Mouse (Mus musculus): ENCODE measurements around the gene Mrpl10. TPM values are rescaled to one million over a fixed set of nuclear protein-coding genes. Genes with fewer than 3 reads are reported as not detected.
A peak's percentile ranks its signal among the peaks of the same experiment; 100 is the strongest.

Gene Mrpl10
- polyA plus RNA-seq, 1 experiment from 2014 or later, result 78.8 TPM

GRCm38 (mm10) chr11:97013121-97013670 is 28.2 kb upstream of the Mrpl10 start, which contains the start of gene Sp6:
Gene Sp6, plus strand, starts transcription at chr11:97013394.
- no peak for ATAC-seq (ENCODE audit: insufficient read depth, low FRiP score, low read depth)
- 0 out of 2 replicates have a peak, but pooled peaks cover 6% of the 10 kb centered on the region for H3K4me1 ChIP-seq
- H3K27me3 ChIP-seq (replicated peaks), result peaks cover 31% of the 10 kb centered on the region
- no peak within 1 kb of the TSS for H3K27ac ChIP-seq
- H3K4me3 ChIP-seq (replicated peaks), result no peak within 1 kb of the TSS
- WGBS, result 29% methylated on average over 8 of the region's 8 CpGs
- H3K9me3 ChIP-seq, result no peaks in the 10 kb centered on the region
- no peaks in the 10 kb centered on the region for H3K36me3 ChIP-seq
- H3K9ac ChIP-seq, result no peak within 1 kb of the TSS
- no peak within 1 kb of the TSS for H3K4me2 ChIP-seq

DNA sequence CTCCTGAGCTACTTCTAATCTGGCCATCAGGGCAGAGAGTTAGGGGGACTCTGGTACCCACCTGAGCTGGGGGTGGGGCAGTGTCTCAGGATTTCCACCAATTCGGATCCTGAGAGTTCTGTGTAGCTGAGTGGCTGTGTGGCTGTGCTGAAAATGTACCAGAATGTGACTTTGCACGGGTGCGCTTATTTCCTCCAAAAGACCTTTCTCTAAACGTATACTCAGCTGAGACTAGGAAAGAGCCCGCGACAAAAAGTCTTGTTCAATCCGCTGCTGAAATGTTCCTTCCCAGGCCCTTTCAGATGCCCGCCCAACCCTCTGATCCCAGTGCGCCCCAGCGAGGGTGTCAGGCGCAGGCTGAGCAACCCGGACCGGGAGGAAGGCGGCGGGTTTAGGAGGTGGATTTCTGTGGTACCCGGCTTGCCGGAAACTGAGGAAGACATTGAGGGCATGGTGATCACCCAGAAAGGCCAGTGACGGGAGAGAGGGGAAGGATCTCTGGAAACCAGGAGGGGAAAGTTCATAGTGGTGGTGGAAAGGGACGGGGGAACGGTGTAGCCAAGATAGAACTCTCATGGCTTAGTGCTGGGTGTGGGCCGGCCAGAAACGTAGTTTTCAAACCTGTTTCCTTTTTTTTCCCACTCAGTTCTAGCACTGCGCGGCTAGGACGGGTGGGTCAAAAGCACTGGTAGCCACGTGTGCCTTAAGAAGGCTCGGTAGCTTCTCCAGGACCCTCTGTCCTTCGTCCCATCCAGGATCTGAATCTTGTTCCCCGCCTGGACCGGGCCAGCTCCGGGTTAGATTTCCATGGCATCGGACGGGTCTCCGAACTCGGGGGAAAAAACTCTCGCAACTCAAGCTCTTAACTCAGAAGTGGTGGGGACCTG is 23.4 kb upstream of the Mrpl10 start:
- no peak for ATAC-seq (ENCODE audit: insufficient read depth, low FRiP score, low read depth)
- Histone ChIP-seq H3K36me3 (no peaks in the 10 kb centered on the region), H3K9ac (no peak overlapping the region), H3K9me3 (no peaks in the 10 kb centered on the region), H3K27ac (no peak overlapping the region), H3K4me1 (peaks cover 35% of the 10 kb centered on the region), H3K27me3 (replicated peaks) (peaks cover 66% of the 10 kb centered on the region), H3K4me3 (replicated peaks) (peak overlapping the region; percentile 42), H3K4me2 (peak overlapping the region; percentile 69)
- WGBS, result 2% methylated on average over 36 of the region's 36 CpGs

DNA sequence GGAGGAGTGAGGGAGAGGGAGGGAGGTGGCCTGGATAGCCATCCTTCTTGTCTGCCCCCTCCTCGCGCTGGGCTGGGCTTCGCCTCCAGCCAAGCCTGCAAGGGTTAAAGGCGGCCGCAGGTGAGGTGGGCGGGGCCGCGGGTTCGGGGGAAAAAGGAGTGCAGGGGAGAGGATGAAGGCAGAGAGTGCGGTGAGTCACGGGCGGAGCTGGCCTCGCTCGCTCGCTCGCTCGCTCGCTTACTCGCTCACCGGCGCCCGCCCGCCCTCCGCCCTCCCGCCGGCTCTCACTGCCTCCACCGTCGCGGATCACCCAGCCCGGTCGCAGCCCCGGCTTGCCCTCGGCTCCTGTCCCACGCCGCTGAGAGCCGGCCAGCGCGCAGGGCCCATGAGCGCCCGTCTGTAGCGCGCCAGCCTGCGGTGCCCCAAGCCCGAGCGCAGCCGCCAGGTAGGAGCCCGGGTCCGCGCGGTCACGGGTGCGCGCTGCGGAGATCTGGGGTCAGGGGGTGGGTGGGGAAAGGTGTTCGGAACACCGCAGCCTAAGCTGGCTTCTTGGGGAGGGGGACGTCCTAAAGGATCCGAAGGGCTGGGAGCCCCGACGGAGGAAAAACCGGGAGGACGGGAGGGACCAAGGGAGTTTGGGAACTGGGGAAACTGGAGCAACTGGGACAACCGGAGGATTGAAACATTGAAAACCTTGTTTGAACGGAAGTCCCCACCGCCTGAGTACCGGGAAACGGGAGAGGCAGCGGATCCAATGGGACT is 22.6 kb upstream of the Mrpl10 start:
- Histone ChIP-seq H3K4me3 (replicated peaks) (peak overlapping the region; percentile 42), H3K4me2 (peak overlapping the region; percentile 69), H3K4me1 (peaks cover 35% of the 10 kb centered on the region), H3K9ac (no peak overlapping the region), H3K9me3 (no peaks in the 10 kb centered on the region), H3K36me3 (no peaks in the 10 kb centered on the region), H3K27ac (0 out of 2 replicates have a peak overlapping the region, but pooled peaks have one; percentile 1), H3K27me3 (replicated peaks) (peaks cover 73% of the 10 kb centered on the region)
- ATAC-seq (ENCODE audit: insufficient read depth, low FRiP score, low read depth), result 0 out of 2 replicates have a peak, but pooled peaks have one; percentile 36
- WGBS, result under 1% methylated on average over 67 of the region's 68 CpGs

DNA sequence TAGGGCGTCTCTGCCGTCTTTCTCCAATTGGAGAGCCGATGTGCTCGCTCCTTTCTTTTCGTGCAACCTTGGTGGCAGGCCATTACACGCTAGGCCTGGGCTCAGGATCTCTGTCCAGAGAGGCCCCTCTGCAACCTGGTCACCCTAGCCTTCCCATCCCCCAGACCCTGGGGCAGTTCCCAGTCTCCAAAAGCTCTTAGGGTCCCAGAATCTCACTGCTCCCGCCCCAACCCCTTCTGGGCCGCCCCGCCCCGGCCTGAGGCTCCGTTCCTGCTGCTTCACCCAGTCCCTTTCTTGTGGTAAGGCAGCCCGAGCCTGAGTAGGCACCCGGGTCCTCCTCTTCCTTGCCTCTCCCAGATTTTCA is 22.0 kb upstream of the Mrpl10 start:
- peak overlapping the region; percentile 69 for H3K4me2 ChIP-seq
- H3K27me3 ChIP-seq (replicated peaks), result peaks cover 79% of the 10 kb centered on the region
- no peaks in the 10 kb centered on the region for H3K36me3 ChIP-seq
- H3K27ac ChIP-seq, result 0 out of 2 replicates have a peak overlapping the region, but pooled peaks have one; percentile 1
- no peak overlapping the region for H3K9ac ChIP-seq
- peaks cover 35% of the 10 kb centered on the region for H3K4me1 ChIP-seq
- H3K9me3 ChIP-seq, result no peaks in the 10 kb centered on the region
- peak overlapping the region; percentile 42 for H3K4me3 ChIP-seq (replicated peaks)
- WGBS, result 9% methylated on average over 13 of the region's 13 CpGs
- no peak for ATAC-seq (ENCODE audit: insufficient read depth, low FRiP score, low read depth)

DNA sequence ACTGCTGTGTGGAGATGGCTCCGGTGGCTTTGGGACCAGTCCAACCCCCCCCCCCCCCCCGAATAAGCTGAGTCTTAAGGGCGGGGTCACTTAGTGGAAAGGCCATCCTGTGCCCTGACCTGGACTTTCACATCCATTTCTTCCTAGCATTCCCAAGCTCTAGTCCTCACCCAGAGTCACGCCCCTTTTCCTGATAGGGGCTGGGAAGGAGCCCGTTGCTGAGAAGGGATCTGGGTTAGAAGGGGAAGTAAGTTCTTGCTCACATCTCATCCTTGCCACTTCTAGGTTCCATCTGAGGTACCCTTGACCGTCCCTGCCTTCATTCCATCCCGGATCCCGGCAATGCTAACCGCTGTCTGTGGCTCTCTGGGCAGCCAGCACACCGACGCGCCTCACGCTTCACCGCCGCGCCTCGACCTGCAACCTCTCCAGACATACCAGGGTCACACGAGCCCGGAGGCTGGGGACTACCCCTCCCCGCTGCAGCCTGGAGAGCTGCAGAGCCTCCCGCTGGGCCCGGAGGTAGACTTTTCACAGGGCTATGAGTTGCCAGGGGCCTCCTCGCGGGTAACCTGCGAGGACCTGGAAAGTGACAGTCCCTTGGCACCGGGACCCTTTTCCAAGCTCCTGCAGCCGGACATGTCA is 20.1 kb upstream of the Mrpl10 start:
- WGBS, result 3% methylated on average over 26 of the region's 27 CpGs
- ATAC-seq (ENCODE audit: insufficient read depth, low FRiP score, low read depth), result no peak
- Histone ChIP-seq H3K4me1 (peaks cover 47% of the 10 kb centered on the region), H3K4me2 (peak overlapping the region; percentile 95), H3K4me3 (replicated peaks) (peak overlapping the region; percentile 53), H3K9ac (no peak overlapping the region), H3K27me3 (replicated peaks) (peaks cover 71% of the 10 kb centered on the region), H3K36me3 (no peaks in the 10 kb centered on the region), H3K9me3 (no peaks in the 10 kb centered on the region), H3K27ac (no peak overlapping the region)

GRCm38 (mm10) chr11:97021873-97022484 is 19.4 kb upstream of the Mrpl10 start:
- peak overlapping the region; percentile 53 for H3K4me3 ChIP-seq (replicated peaks)
- H3K4me2 ChIP-seq, result peak overlapping the region; percentile 95
- H3K4me1 ChIP-seq, result peaks cover 48% of the 10 kb centered on the region
- H3K9ac ChIP-seq, result peak overlapping the region; percentile 40; the same call in 1 of the 2 replicates
- H3K27me3 ChIP-seq (replicated peaks), result peaks cover 63% of the 10 kb centered on the region
- no peak overlapping the region for H3K27ac ChIP-seq
- WGBS, result under 1% methylated on average over 50 of the region's 50 CpGs
- no peaks in the 10 kb centered on the region for H3K9me3 ChIP-seq
- ATAC-seq (ENCODE audit: insufficient read depth, low FRiP score, low read depth), result peak; percentile 32; the same call in 1 of the 2 replicates
- H3K36me3 ChIP-seq, result no peaks in the 10 kb centered on the region

DNA sequence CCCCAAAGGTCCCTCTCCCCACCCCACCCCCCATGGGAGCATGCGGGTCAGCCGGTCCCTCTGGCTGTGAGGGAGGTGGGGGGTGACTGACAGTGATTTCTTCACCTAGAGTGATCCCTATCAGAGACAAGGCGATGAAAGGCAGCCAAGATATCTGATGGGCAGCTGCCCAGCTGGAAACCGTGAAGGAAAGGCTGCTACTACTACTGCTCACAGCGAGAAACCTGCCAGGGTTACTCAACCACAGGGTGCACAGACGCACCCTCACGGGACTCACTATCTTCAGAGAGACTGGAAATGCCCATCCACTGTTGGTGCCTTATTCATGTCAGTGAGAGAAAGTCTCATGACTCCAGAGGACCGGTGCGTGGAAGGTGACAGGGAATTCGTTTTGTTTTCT is 16.4 kb upstream of the Mrpl10 start:
- peaks cover 41% of the 10 kb centered on the region for H3K27me3 ChIP-seq (replicated peaks)
- no peaks in the 10 kb centered on the region for H3K36me3 ChIP-seq
- no peak overlapping the region for H3K4me2 ChIP-seq
- H3K9me3 ChIP-seq, result no peaks in the 10 kb centered on the region
- no peak overlapping the region; the same call in 1 of the 2 replicates for H3K27ac ChIP-seq
- ATAC-seq (ENCODE audit: insufficient read depth, low FRiP score, low read depth), result no peak
- peaks cover 28% of the 10 kb centered on the region for H3K4me1 ChIP-seq
- H3K9ac ChIP-seq, result no peak overlapping the region
- WGBS, result 45% methylated on average over 10 of the region's 10 CpGs
- H3K4me3 ChIP-seq (replicated peaks), result no peak overlapping the region

DNA sequence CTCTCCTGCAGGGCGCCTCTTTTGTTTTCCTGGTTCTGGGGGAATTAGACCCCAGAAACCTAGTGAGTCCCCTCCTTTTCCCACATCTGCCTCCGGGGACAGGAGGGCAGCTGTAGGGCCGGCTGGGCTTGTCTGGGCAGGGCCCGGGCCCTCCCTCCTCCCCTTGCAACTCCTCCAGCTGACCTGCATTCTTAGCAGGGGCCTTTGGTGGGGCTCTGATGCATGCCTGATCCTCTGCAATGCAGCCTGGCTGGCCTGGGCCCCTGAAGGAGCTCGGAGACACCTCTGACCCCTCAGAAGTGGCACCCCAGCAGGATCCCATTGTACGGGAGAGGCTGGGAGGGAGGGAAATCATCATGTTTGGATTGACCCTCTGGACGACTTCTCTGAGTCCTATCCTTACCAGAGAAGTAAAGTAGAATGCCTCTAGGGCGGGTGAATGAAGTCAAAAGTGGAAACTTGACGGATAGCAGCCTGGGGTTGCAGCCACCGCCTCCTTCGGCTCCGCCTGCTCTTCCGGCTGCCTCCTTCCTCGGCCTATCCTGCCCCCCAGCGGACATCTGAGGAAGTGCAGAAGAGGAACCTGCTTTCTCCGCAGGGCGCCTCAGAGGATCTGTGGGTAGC is 15.5 kb upstream of the Mrpl10 start:
- peak overlapping the region; percentile 72 for H3K27ac ChIP-seq
- peak overlapping the region; percentile 30; the same call in 1 of the 2 replicates for H3K9ac ChIP-seq
- 2% methylated on average over 17 of the region's 17 CpGs for WGBS
- no peaks in the 10 kb centered on the region for H3K36me3 ChIP-seq
- H3K4me1 ChIP-seq, result peaks cover 36% of the 10 kb centered on the region
- H3K9me3 ChIP-seq, result no peaks in the 10 kb centered on the region
- H3K4me2 ChIP-seq, result peak overlapping the region; percentile 55
- H3K4me3 ChIP-seq (replicated peaks), result peak overlapping the region; percentile 23
- peaks cover 33% of the 10 kb centered on the region for H3K27me3 ChIP-seq (replicated peaks)
- ATAC-seq (ENCODE audit: insufficient read depth, low FRiP score, low read depth), result peak; percentile 27; the same call in 1 of the 2 replicates

- peak within 1 kb of the TSS; percentile 88 for H3K27ac ChIP-seq
- WGBS, result under 1% methylated on average over 25 of the region's 25 CpGs
Measured at GRCm38 (mm10) chr11:97029686-97030417, 11.5 kb upstream of the Mrpl10 start, which contains the start of gene Scrn2. Gene Scrn2, plus strand, starts transcription at chr11:97029938.

GRCm38 (mm10) chr11:97030426-97030825 is 10.9 kb upstream of the Mrpl10 start:
- no peaks in the 10 kb centered on the region for H3K27me3 ChIP-seq (replicated peaks)
- peak overlapping the region; percentile 74; the same call in 1 of the 2 replicates for H3K9ac ChIP-seq
- WGBS, result 17% methylated on average over 15 of the region's 15 CpGs
- H3K36me3 ChIP-seq, result no peaks in the 10 kb centered on the region
- no peaks in the 10 kb centered on the region for H3K9me3 ChIP-seq
- peak overlapping the region; percentile 88; the same call in 1 of the 2 replicates for H3K27ac ChIP-seq
- no peak for ATAC-seq (ENCODE audit: insufficient read depth, low FRiP score, low read depth)
- H3K4me2 ChIP-seq, result peak overlapping the region; percentile 90
- H3K4me1 ChIP-seq, result peaks cover 19% of the 10 kb centered on the region
- H3K4me3 ChIP-seq (replicated peaks), result peak overlapping the region; percentile 84

More at GRCm38 (mm10) chr11:97029686-97030417, 11.5 kb upstream of the Mrpl10 start, which contains the start of gene Scrn2:
- Histone ChIP-seq H3K27me3 (replicated peaks) (no peaks in the 10 kb centered on the region), H3K9ac (peak within 1 kb of the TSS; percentile 74; the same call in 1 of the 2 replicates), H3K4me3 (replicated peaks) (peak within 1 kb of the TSS; percentile 84), H3K9me3 (no peaks in the 10 kb centered on the region), H3K4me1 (peaks cover 23% of the 10 kb centered on the region), H3K4me2 (peak within 1 kb of the TSS; percentile 90), H3K36me3 (no peaks in the 10 kb centered on the region)
- ATAC-seq (ENCODE audit: insufficient read depth, low FRiP score, low read depth), result peak; percentile 78

Measured in stomach, embryonic 15.5 days (tissue).